Mouse (Mus musculus) kidney, embryonic 14.5 days (tissue): ENCODE data around the gene Rreb1. TPM values are rescaled to one million over a fixed set of nuclear protein-coding genes. Genes with fewer than 3 reads are reported as not detected.
A peak's percentile ranks its signal among the peaks of the same experiment; 100 is the strongest.

Experiments used
- ATAC-seq: fragments of 200-750 bp; cut with Nextera tagmentation; 2 replicates; pipeline ENCODE4 v1.8.0; 2017; ENCODE audit warnings: moderate number of reproducible peaks, mild to moderate bottlenecking, moderate TSS enrichment, moderate library complexity; ENCODE audit not compliant: low FRiP score, low TSS enrichment
- H3K27ac ChIP-seq: fragments of 300-500 bp; sonication (generic); 2 replicates; pipeline ENCODE4 v1.5.1; 2014; ENCODE audit warnings: low read depth, mild to moderate bottlenecking, low read length, moderate library complexity, mixed read lengths
- H3K27me3 ChIP-seq: fragments of 300-500 bp; sonication (generic); 2 replicates; pipeline ENCODE4 v1.6.1; 2014; ENCODE audit warnings: mild to moderate bottlenecking, low read length; ENCODE audit not compliant: control insufficient read depth, insufficient read depth
- H3K36me3 ChIP-seq: fragments of 300-500 bp; sonication (generic); 2 replicates; pipeline ENCODE4 v1.6.1; 2014; ENCODE audit warnings: low read length, mixed read lengths; ENCODE audit not compliant: control insufficient read depth, insufficient read depth
- H3K4me1 ChIP-seq: fragments of 300-500 bp; sonication (generic); 2 replicates; pipeline ENCODE4 v1.6.1; 2014; ENCODE audit warnings: low read length, mixed read lengths; ENCODE audit not compliant: control insufficient read depth, insufficient read depth
- H3K4me2 ChIP-seq: fragments of 300-500 bp; sonication (generic); replicated peaks from 2 replicates; pipeline ENCODE4 v1.6.1; 2014; ENCODE audit warnings: low read depth, mild to moderate bottlenecking, low read length
- H3K4me3 ChIP-seq: fragments of 300-500 bp; sonication (generic); 2 replicates; pipeline ENCODE4 v1.5.1; 2014; ENCODE audit warnings: mild to moderate bottlenecking, low read length
- H3K9ac ChIP-seq: fragments of 300-500 bp; sonication (generic); 2 replicates; pipeline ENCODE4 v1.6.1; 2014; ENCODE audit warnings: low read depth, mild to moderate bottlenecking, low read length, moderate library complexity
- H3K9me3 ChIP-seq: fragments of 300-500 bp; sonication (generic); 2 replicates; pipeline ENCODE4 v1.6.1; 2016; ENCODE audit warnings: low read length; ENCODE audit not compliant: control insufficient read depth
- WGBS: fragments of 180-500 bp; shearing (Covaris S2); extraction: QIAGEN DNeasy Blood & Tissue Kit; methylation state at CpG from one replicate; pipeline ENCODE4 v1.1.7; 2014; 5-methylcytosine and 5-hydroxymethylcytosine counted together
- polyA plus RNA-seq: library from polyadenylated mRNA; unstranded; fragments of >200 nt; fragmentation: Nextera tagmentation; extraction: Ambion mirVana; gene quantifications from 2 replicates; pipeline ENCODE4 v1.2.1, GENCODE M21; 2014

The Rreb1 gene
- polyA plus RNA-seq, 1 experiment from 2014 or later, result 16.7 TPM

GRCm38 (mm10) chr13:37994405-37994749 is 216.2 kb downstream of the Rreb1 start:
- Histone ChIP-seq H3K27ac (no peak overlapping the region), H3K4me2 (peak overlapping the region; percentile 51), H3K9ac (peak overlapping the region; percentile 98; the same call in 1 of the 2 replicates), H3K36me3 (peaks cover 23% of the 10 kb centered on the region), H3K27me3 (no peaks in the 10 kb centered on the region), H3K9me3 (no peaks in the 10 kb centered on the region), H3K4me1 (no peaks in the 10 kb centered on the region), H3K4me3 (peak overlapping the region; percentile 97)
- 20% methylated on average over 7 of the region's 7 CpGs for WGBS
- ATAC-seq, result peak; percentile 53

- no peaks in the 10 kb centered on the region for H3K4me1 ChIP-seq
- H3K27me3 ChIP-seq, result no peaks in the 10 kb centered on the region
- no peak overlapping the region for H3K27ac ChIP-seq
- no peak overlapping the region for H3K4me2 ChIP-seq
- no peaks in the 10 kb centered on the region for H3K36me3 ChIP-seq
- 76% methylated on average over 3 of the region's 3 CpGs for WGBS
- H3K4me3 ChIP-seq, result no peak overlapping the region
- no peak overlapping the region for H3K9ac ChIP-seq
- ATAC-seq, result no peak
- H3K9me3 ChIP-seq, result 0 out of 2 replicates have a peak, but pooled peaks cover 3% of the 10 kb centered on the region
Observed at GRCm38 (mm10) chr13:37999713-38000112, 221.5 kb downstream of the Rreb1 start.

Other genes starting within 250 kb of the Rreb1 start
- gene Ssr1, start 215.8 kb downstream of the Rreb1 start, polyA plus RNA-seq, result 76.7 and 133 TPM in 2 replicates